Mouse (Mus musculus): ENCODE data around the gene Naa30.

- TF ChIP-seq CTCF (IDR thresholded peaks at IDR 0.05; ENCODE audit: extremely low read depth, insufficient read depth, low read length), result no peak
- TF ChIP-seq POLR2A (IDR thresholded peaks at IDR 0.05; ENCODE audit: extremely low read depth, insufficient read depth, low read length), result no peak
Measured at GRCm38 (mm10) chr14:49132391-49132790, 39.6 kb upstream of the Naa30 start.

Measured in cortical plate, adult 2 months (tissue).